Mouse (Mus musculus) forebrain, embryonic 16.5 days (tissue): Measurements from ENCODE around the gene Elmo1. TPM values are rescaled to one million over a fixed set of nuclear protein-coding genes. Genes with fewer than 3 reads are reported as not detected.

ENCODE experiments used
- ATAC-seq: fragments of 200-750 bp; cut with Nextera tagmentation; 2 replicates; pipeline ENCODE4 v1.8.0; 2017; ENCODE audit warnings: mild to moderate bottlenecking, moderate library complexity
- H3K27ac ChIP-seq: fragments of 300-500 bp; sonication (generic); 2 replicates; pipeline ENCODE4 v1.5.1; 2014; ENCODE audit warnings: low read length, control low read depth
- H3K27me3 ChIP-seq: fragments of 300-500 bp; sonication (generic); replicated peaks from 2 replicates; pipeline ENCODE4 v1.6.1; 2014; ENCODE audit warnings: low read length; ENCODE audit not compliant: control insufficient read depth, insufficient read depth
- H3K36me3 ChIP-seq: fragments of 300-500 bp; sonication (generic); 2 replicates; pipeline ENCODE4 v1.6.1; 2014; ENCODE audit not compliant: control insufficient read depth, insufficient read depth
- H3K4me1 ChIP-seq: fragments of 300-500 bp; sonication (generic); replicated peaks from 2 replicates; pipeline ENCODE4 v1.6.1; 2014; ENCODE audit warnings: low read length; ENCODE audit not compliant: control insufficient read depth, insufficient read depth
- H3K4me2 ChIP-seq: fragments of 300-500 bp; sonication (generic); 2 replicates; pipeline ENCODE4 v1.6.1; 2014; ENCODE audit warnings: mild to moderate bottlenecking, low read length, control low read depth
- H3K4me3 ChIP-seq: fragments of 300-500 bp; sonication (generic); replicated peaks from 2 replicates; pipeline ENCODE4 v1.5.1; 2014; ENCODE audit warnings: mild to moderate bottlenecking, low read length, control low read depth
- H3K9ac ChIP-seq: fragments of 300-500 bp; sonication (generic); replicated peaks from 2 replicates; pipeline ENCODE4 v1.6.1; 2014; ENCODE audit warnings: low read depth, low read length, control low read depth
- H3K9me3 ChIP-seq: fragments of 300-500 bp; sonication (generic); 2 replicates; pipeline ENCODE4 v1.6.1; 2016; ENCODE audit warnings: low read length; ENCODE audit not compliant: control insufficient read depth
- WGBS: fragments of 180-500 bp; shearing (Covaris S2); extraction: QIAGEN DNeasy Blood & Tissue Kit; methylation state at CpG from one replicate; pipeline ENCODE4 v1.1.7; 2014; 5-methylcytosine and 5-hydroxymethylcytosine counted together
- polyA plus RNA-seq: library from polyadenylated mRNA; unstranded; fragments of >200 nt; fragmentation: Nextera tagmentation; extraction: Ambion mirVana; gene quantifications from 2 replicates; pipeline ENCODE4 v1.2.1, GENCODE M21; 2015

Elmo1 gene
- polyA plus RNA-seq, 1 experiment from 2014 or later, result 42.4 TPM

- H3K27ac ChIP-seq, result no peak overlapping the region
- H3K4me3 ChIP-seq, result no peak overlapping the region
- H3K9me3 ChIP-seq, result no peaks in the 10 kb centered on the region
- no peak overlapping the region for H3K4me2 ChIP-seq
- ATAC-seq, result no peak
- WGBS, result 90% methylated on average over 4 of the region's 4 CpGs
- no peaks in the 10 kb centered on the region for H3K36me3 ChIP-seq
- peaks cover 13% of the 10 kb centered on the region for H3K4me1 ChIP-seq
- no peak overlapping the region for H3K9ac ChIP-seq
- H3K27me3 ChIP-seq, result no peaks in the 10 kb centered on the region
Observed at GRCm38 (mm10) chr13:20305621-20306020, 215.2 kb downstream of the Elmo1 start.

DNA sequence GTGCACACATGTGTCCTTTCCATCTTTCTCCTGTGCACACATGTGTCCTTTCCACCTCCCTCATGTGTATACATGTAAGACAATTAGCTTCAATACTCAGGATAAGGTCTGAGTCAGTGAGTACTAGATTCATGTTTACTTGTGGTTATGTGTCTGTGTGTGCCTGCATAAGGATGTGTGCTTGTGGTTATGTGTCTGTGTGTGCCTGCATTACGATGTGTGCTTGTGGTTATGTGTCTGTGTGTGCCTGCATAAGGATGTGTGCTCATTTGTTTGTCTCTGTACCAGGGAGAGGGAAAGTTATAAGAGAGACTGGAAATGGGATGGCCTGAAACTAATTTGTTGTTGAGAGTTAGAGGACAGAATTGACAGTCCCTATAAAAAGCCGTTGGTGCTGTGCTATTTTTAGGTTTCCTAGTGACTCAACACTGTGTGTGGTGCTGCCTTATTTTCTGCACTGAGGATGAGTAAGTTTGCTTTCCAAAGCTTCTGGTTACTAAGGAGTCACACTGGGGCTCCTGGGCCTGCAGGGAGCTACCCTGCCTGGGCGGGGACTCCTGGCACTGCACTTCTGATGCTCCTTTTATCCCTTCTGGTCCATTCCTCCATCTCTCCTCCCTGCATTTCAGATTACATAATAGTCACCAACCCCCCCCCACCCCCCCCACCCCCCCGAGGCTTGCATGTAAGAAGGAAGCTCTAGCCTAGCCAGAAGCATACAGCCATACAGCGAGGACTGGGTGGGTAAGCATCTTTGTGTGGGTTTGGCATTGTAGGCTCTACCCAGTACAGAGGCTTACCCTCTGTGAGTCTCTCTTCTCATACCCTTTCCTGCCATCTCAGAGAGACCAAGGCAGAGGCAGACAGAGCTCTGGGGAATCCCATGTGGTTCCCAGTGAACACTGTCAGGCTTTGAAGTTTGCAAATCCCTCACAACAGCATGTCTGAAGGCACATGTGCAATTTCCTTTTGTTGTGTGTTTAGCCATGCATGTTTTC is 216.1 kb downstream of the Elmo1 start:
- Histone ChIP-seq H3K27ac (no peak overlapping the region), H3K9ac (no peak overlapping the region), H3K9me3 (no peaks in the 10 kb centered on the region), H3K4me3 (no peak overlapping the region), H3K36me3 (no peaks in the 10 kb centered on the region), H3K27me3 (no peaks in the 10 kb centered on the region), H3K4me1 (peaks cover 13% of the 10 kb centered on the region), H3K4me2 (no peak overlapping the region)
- WGBS, result 49% methylated on average over 5 of the region's 5 CpGs
- ATAC-seq, result peak; percentile 58

GRCm38 (mm10) chr13:20307381-20307780 is 217.0 kb downstream of the Elmo1 start:
- peaks cover 15% of the 10 kb centered on the region for H3K4me1 ChIP-seq
- ATAC-seq, result no peak
- no peaks in the 10 kb centered on the region for H3K9me3 ChIP-seq
- no peaks in the 10 kb centered on the region for H3K36me3 ChIP-seq
- no peak overlapping the region for H3K9ac ChIP-seq
- H3K4me2 ChIP-seq, result no peak overlapping the region
- H3K4me3 ChIP-seq, result no peak overlapping the region
- WGBS, result 79% methylated on average over 2 of the region's 2 CpGs
- H3K27ac ChIP-seq, result no peak overlapping the region
- H3K27me3 ChIP-seq, result no peaks in the 10 kb centered on the region

- H3K27ac ChIP-seq, result no peak overlapping the region
- H3K36me3 ChIP-seq, result no peaks in the 10 kb centered on the region
- no peak overlapping the region for H3K4me3 ChIP-seq
- no peaks in the 10 kb centered on the region for H3K27me3 ChIP-seq
- no peak overlapping the region for H3K9ac ChIP-seq
- H3K9me3 ChIP-seq, result no peaks in the 10 kb centered on the region
- H3K4me2 ChIP-seq, result no peak overlapping the region
- peak; percentile 89 for ATAC-seq
- peaks cover 13% of the 10 kb centered on the region for H3K4me1 ChIP-seq
- 11% methylated on average over 3 of the region's 3 CpGs for WGBS
Observed at GRCm38 (mm10) chr13:20311612-20312011, 221.2 kb downstream of the Elmo1 start.

- no peaks in the 10 kb centered on the region for H3K9me3 ChIP-seq
- H3K4me3 ChIP-seq, result no peak overlapping the region
- no peak overlapping the region for H3K4me2 ChIP-seq
- no peak overlapping the region for H3K27ac ChIP-seq
- H3K4me1 ChIP-seq, result peaks cover 5% of the 10 kb centered on the region; the same call in 1 of the 2 replicates
- H3K27me3 ChIP-seq, result no peaks in the 10 kb centered on the region
- 51% methylated on average over 6 of the region's 6 CpGs for WGBS
- no peaks in the 10 kb centered on the region for H3K36me3 ChIP-seq
- ATAC-seq, result no peak
- H3K9ac ChIP-seq, result no peak overlapping the region
Observed at GRCm38 (mm10) chr13:20313345-20313744, 222.9 kb downstream of the Elmo1 start.

DNA sequence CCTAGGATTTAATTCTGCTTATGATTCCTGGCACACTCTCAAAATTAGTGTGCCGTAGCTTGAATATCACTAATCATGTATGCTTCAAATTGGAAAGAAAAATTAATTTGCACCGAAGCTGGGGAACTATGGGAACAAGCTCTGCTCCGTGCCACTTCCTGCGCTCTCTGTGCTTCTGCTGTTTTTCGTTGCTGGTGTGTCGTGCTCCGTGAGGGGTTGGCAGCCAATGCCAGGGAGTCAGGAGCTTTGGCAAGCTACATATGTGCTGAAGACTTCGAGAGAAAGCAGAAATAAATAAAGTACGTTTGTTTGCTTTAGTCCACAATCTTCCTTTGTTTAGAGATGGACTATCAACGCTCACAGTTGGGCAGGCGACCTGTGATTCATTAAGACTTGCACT is 225.7 kb downstream of the Elmo1 start:
- Histone ChIP-seq H3K36me3 (no peaks in the 10 kb centered on the region), H3K4me3 (no peak overlapping the region), H3K27ac (0 out of 2 replicates have a peak overlapping the region, but pooled peaks have one; percentile 25), H3K9ac (no peak overlapping the region), H3K4me2 (no peak overlapping the region; the same call in 1 of the 2 replicates), H3K4me1 (peaks cover 5% of the 10 kb centered on the region; the same call in 1 of the 2 replicates), H3K9me3 (no peaks in the 10 kb centered on the region), H3K27me3 (no peaks in the 10 kb centered on the region)
- ATAC-seq, result peak; percentile 27; the same call in 1 of the 2 replicates
- WGBS, result 60% methylated on average over 11 of the region's 11 CpGs

DNA sequence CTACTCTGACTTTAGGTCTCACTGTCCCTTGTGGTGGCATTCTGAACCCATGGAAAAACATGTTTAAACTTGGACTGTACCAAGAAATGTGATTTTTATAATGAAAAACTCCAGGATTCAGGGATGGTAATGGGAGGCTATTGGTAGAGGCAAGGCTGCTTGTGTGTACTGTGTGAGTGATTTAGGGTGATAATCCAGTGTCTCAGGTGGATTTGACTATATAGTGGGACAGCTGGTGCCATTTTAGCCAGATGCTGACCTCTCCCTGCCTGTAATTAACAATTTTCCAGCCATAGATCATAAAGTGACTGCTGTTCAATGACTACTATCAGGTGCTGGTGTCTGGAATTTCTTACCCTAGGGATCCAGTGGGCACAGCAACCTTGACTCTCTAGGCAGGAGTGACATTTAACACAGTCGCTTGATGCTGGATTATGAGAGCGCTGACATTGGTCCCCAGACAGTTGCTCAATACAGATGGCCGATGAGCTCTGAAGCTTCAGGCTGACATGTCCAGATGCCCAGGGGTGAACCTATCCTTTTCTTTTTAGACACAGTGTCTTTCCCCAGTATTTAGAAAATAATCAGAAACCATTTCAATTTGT is 228.3 kb downstream of the Elmo1 start:
- Histone ChIP-seq H3K9me3 (no peaks in the 10 kb centered on the region), H3K4me3 (no peak overlapping the region), H3K4me1 (peaks cover 2% of the 10 kb centered on the region; the same call in 1 of the 2 replicates), H3K9ac (no peak overlapping the region), H3K4me2 (no peak overlapping the region), H3K27ac (no peak overlapping the region), H3K27me3 (no peaks in the 10 kb centered on the region), H3K36me3 (no peaks in the 10 kb centered on the region)
- 93% methylated on average over 3 of the region's 3 CpGs for WGBS
- no peak for ATAC-seq

- Histone ChIP-seq H3K27me3 (no peaks in the 10 kb centered on the region), H3K27ac (no peak overlapping the region), H3K9me3 (no peaks in the 10 kb centered on the region), H3K9ac (no peak overlapping the region), H3K36me3 (no peaks in the 10 kb centered on the region), H3K4me3 (no peak overlapping the region), H3K4me1 (peaks cover 2% of the 10 kb centered on the region; the same call in 1 of the 2 replicates), H3K4me2 (no peak overlapping the region)
- WGBS, result 86% methylated on average over 5 of the region's 5 CpGs
- ATAC-seq, result no peak
Observed at GRCm38 (mm10) chr13:20320232-20320631, 229.8 kb downstream of the Elmo1 start.

GRCm38 (mm10) chr13:20323478-20323877 is 233.1 kb downstream of the Elmo1 start:
- ATAC-seq, result no peak
- Histone ChIP-seq H3K27ac (no peak overlapping the region), H3K36me3 (no peaks in the 10 kb centered on the region), H3K9ac (no peak overlapping the region), H3K27me3 (no peaks in the 10 kb centered on the region), H3K4me3 (no peak overlapping the region), H3K4me2 (no peak overlapping the region), H3K4me1 (no peaks in the 10 kb centered on the region), H3K9me3 (no peaks in the 10 kb centered on the region)
- 91% methylated on average over 4 of the region's 4 CpGs for WGBS
